Mouse (Mus musculus): ENCODE results near the gene Eya4. TPM values are rescaled to one million over a fixed set of nuclear protein-coding genes. Genes with fewer than 3 reads are reported as not detected.

The Eya4 gene
- polyA plus RNA-seq, 1 experiment from 2014 or later = 1.7 TPM

DNA sequence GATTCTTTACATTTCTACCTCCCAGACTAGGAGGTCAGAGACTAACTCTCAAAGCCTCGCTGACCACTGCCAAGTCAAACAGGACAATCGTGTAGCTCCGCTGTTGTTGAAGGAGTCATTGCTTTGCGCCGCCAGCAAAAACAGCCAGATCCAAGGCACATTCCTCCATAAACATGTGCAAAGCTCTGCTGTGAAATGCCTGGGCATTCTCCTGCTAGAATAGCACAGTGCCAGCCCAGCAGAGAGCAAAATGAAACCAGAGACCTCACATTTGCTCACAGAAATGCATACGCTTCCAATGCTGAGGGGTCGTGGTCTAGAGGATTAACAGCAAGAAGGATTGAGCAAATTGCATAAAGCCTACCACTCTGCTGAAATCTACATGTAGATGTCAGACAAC, 258.1 kb downstream of the Eya4 start:
- DNase-seq (ENCODE audit: low spot score, missing footprints) = peak; percentile 65
- no peak overlapping the region for H3K4me3 ChIP-seq (ENCODE audit: low read depth, low read length)
- no peaks in the 10 kb centered on the region for H3K9me3 ChIP-seq (ENCODE audit: control insufficient read depth, low read length)
- no peaks in the 10 kb centered on the region for H3K4me1 ChIP-seq (ENCODE audit: control insufficient read depth, insufficient read depth, low read length)
- H3K27ac ChIP-seq (ENCODE audit: low read depth, low read length) = no peak overlapping the region
- 82% methylated on average over 7 of the region's 7 CpGs for WGBS
- H3K4me2 ChIP-seq = no peak overlapping the region
- H3K36me3 ChIP-seq (ENCODE audit: control insufficient read depth, insufficient read depth, low read length) = no peaks in the 10 kb centered on the region
- no peak overlapping the region for H3K9ac ChIP-seq (ENCODE audit: low read length)
- no peak for ATAC-seq (ENCODE audit: low FRiP score)
- H3K27me3 ChIP-seq (ENCODE audit: control insufficient read depth, insufficient read depth, low read length) = no peaks in the 10 kb centered on the region

DNA sequence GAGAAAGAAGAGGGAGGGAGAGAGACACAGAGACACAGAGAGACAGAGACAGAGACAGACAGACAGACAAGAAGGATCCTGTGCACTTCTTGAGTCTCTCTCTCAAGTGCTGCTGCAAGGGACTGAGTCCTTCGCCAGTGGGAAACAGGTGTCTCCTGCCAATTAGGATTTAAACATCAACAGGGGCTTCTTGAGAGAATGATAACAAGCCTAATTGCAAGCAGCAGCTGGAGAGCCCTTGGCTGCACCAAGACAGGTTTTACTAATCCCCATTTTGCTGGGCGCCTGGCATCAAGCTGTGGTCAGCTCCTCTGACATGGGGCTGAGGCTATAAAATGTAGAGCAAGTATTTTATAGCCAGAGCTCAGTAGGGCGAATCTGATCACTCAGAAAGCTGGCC, 259.0 kb downstream of the Eya4 start:
- no peaks in the 10 kb centered on the region for H3K27me3 ChIP-seq (ENCODE audit: control insufficient read depth, insufficient read depth, low read length)
- H3K36me3 ChIP-seq (ENCODE audit: control insufficient read depth, insufficient read depth, low read length) = no peaks in the 10 kb centered on the region
- ATAC-seq (ENCODE audit: low FRiP score) = no peak
- H3K9ac ChIP-seq (ENCODE audit: low read length) = no peak overlapping the region
- no peaks in the 10 kb centered on the region for H3K9me3 ChIP-seq (ENCODE audit: control insufficient read depth, low read length)
- no peak overlapping the region for H3K4me3 ChIP-seq (ENCODE audit: low read depth, low read length)
- no peaks in the 10 kb centered on the region for H3K4me1 ChIP-seq (ENCODE audit: control insufficient read depth, insufficient read depth, low read length)
- H3K4me2 ChIP-seq = no peak overlapping the region
- WGBS = 60% methylated on average over 3 of the region's 3 CpGs
- H3K27ac ChIP-seq (ENCODE audit: low read depth, low read length) = no peak overlapping the region
- no peak for DNase-seq (ENCODE audit: low spot score, missing footprints)

DNA sequence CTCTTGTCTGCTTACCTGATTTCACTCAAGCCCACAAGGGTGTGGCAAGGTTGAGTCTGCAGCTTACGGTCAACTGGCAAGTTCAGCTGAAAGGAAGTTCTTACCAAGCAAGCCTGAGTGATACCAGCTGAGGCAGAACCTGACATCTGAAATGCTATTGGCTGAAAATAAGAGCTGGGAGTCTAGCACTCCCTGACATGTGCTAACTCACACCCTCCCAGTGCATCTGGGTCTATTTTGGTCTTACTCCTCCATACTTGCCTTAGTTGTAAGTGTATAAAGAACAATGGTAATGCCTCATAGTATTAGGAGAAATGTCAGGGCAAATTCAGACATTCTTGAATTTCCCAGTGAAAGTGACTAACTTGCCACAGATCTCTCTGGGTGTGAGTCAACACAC, 260.3 kb downstream of the Eya4 start:
- Histone ChIP-seq H3K9ac (ENCODE audit: low read length) (no peak overlapping the region), H3K9me3 (ENCODE audit: control insufficient read depth, low read length) (no peaks in the 10 kb centered on the region), H3K27ac (ENCODE audit: low read depth, low read length) (no peak overlapping the region), H3K4me2 (no peak overlapping the region), H3K27me3 (ENCODE audit: control insufficient read depth, insufficient read depth, low read length) (no peaks in the 10 kb centered on the region), H3K4me3 (ENCODE audit: low read depth, low read length) (no peak overlapping the region), H3K4me1 (ENCODE audit: control insufficient read depth, insufficient read depth, low read length) (no peaks in the 10 kb centered on the region), H3K36me3 (ENCODE audit: control insufficient read depth, insufficient read depth, low read length) (no peaks in the 10 kb centered on the region)
- DNase-seq (ENCODE audit: low spot score, missing footprints) (peak; percentile 49), ATAC-seq (ENCODE audit: low FRiP score) (no peak)
- WGBS = 90% methylated on average over 1 of the region's 1 CpGs

- H3K9ac ChIP-seq (ENCODE audit: low read length) = no peak overlapping the region
Observed at GRCm38 (mm10) chr10:23089271-23089670, 261.3 kb downstream of the Eya4 start.

GRCm38 (mm10) chr10:23088764-23089163, 261.8 kb downstream of the Eya4 start:
- no peaks in the 10 kb centered on the region for H3K27me3 ChIP-seq (ENCODE audit: control insufficient read depth, insufficient read depth, low read length)
- H3K4me3 ChIP-seq (ENCODE audit: low read depth, low read length) = no peak overlapping the region
- no peaks in the 10 kb centered on the region for H3K36me3 ChIP-seq (ENCODE audit: control insufficient read depth, insufficient read depth, low read length)
- no peak overlapping the region for H3K27ac ChIP-seq (ENCODE audit: low read depth, low read length)
- no peaks in the 10 kb centered on the region for H3K9me3 ChIP-seq (ENCODE audit: control insufficient read depth, low read length)
- no peaks in the 10 kb centered on the region for H3K4me1 ChIP-seq (ENCODE audit: control insufficient read depth, insufficient read depth, low read length)
- no peak for DNase-seq (ENCODE audit: low spot score, missing footprints)
- no peak for ATAC-seq (ENCODE audit: low FRiP score)
- 69% methylated on average over 3 of the region's 3 CpGs for WGBS
- H3K4me2 ChIP-seq = no peak overlapping the region
- no peak overlapping the region for H3K9ac ChIP-seq (ENCODE audit: low read length)

More at GRCm38 (mm10) chr10:23089271-23089670, 261.3 kb downstream of the Eya4 start:
- WGBS = 87% methylated on average over 6 of the region's 6 CpGs
- H3K4me1 ChIP-seq (ENCODE audit: control insufficient read depth, insufficient read depth, low read length) = no peaks in the 10 kb centered on the region
- no peaks in the 10 kb centered on the region for H3K27me3 ChIP-seq (ENCODE audit: control insufficient read depth, insufficient read depth, low read length)
- no peaks in the 10 kb centered on the region for H3K9me3 ChIP-seq (ENCODE audit: control insufficient read depth, low read length)
- ATAC-seq (ENCODE audit: low FRiP score) = no peak
- no peaks in the 10 kb centered on the region for H3K36me3 ChIP-seq (ENCODE audit: control insufficient read depth, insufficient read depth, low read length)
- no peak overlapping the region for H3K4me3 ChIP-seq (ENCODE audit: low read depth, low read length)
- H3K27ac ChIP-seq (ENCODE audit: low read depth, low read length) = no peak overlapping the region
- no peak overlapping the region for H3K4me2 ChIP-seq
- DNase-seq (ENCODE audit: low spot score, missing footprints) = no peak

DNA sequence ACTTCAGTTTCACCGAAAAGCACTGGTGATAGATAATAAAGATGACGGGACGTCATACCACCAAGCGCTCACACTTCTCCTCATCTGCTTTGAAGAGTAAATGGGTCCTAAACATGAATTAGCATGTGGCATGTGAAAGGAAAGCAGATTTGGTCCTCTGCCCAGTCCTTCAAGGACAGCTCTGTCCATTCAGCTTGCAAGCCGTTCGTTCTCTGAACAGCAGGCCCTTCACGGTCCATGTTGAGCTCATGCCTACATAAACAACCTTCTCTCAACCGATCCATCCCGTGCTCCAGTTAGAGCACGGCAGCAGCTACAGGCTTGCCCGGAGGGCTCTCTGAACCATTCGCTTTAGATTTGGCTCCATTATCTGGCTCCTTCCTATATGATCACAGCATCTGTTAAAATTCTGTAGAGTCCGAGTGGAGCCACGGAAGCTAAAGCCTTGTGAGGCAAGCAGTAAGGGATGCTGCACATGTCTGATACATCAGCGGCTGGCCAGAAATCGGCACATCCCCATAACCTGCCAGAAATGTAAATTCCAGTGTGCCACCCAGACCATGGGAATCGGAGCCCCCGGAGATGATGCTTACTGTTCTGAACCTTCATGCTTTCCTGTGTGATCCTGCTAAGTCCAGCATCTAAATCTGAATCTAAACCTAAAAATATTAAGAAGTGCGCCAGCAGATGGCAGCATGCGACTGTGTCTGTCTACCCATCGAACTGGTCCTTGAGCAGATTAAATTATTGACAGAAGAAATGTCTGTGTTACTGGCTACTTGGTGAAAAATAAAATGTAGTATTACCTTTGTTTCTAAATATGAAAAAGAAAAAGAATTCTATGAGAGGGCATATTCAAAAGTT, 264.0 kb downstream of the Eya4 start:
- Histone ChIP-seq H3K27ac (ENCODE audit: low read depth, low read length) (no peak overlapping the region), H3K36me3 (ENCODE audit: control insufficient read depth, insufficient read depth, low read length) (no peaks in the 10 kb centered on the region), H3K9me3 (ENCODE audit: control insufficient read depth, low read length) (no peaks in the 10 kb centered on the region), H3K27me3 (ENCODE audit: control insufficient read depth, insufficient read depth, low read length) (no peaks in the 10 kb centered on the region), H3K4me2 (no peak overlapping the region), H3K4me1 (ENCODE audit: control insufficient read depth, insufficient read depth, low read length) (no peaks in the 10 kb centered on the region), H3K9ac (ENCODE audit: low read length) (no peak overlapping the region), H3K4me3 (ENCODE audit: low read depth, low read length) (no peak overlapping the region)
- WGBS = 77% methylated on average over 21 of the region's 21 CpGs
- DNase-seq (ENCODE audit: low spot score, missing footprints) = peak; percentile 96
- ATAC-seq (ENCODE audit: low FRiP score) = peak; percentile 35; the same call in 1 of the 2 replicates

DNA sequence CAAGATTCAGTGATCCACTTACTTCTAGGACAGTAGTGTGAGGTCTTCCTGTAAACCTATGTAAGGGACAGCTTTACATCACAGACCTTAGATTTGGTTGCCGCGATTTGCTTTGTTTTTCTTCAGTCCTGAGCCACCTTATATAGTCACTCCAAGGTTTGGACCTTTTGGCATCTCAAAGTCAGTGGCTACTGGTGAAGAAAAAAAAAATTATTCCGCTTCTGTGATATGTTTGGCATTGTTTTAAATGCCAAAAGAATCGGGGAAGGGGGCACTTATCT, 269.1 kb downstream of the Eya4 start:
- no peak overlapping the region for H3K4me2 ChIP-seq
- no peaks in the 10 kb centered on the region for H3K36me3 ChIP-seq (ENCODE audit: control insufficient read depth, insufficient read depth, low read length)
- ATAC-seq (ENCODE audit: low FRiP score) (0 out of 2 replicates have a peak, but pooled peaks have one; percentile 16), DNase-seq (ENCODE audit: low spot score, missing footprints) (no peak)
- H3K27ac ChIP-seq (ENCODE audit: low read depth, low read length) = no peak overlapping the region
- 41% methylated on average over 4 of the region's 4 CpGs for WGBS
- H3K4me3 ChIP-seq (ENCODE audit: low read depth, low read length) = no peak overlapping the region
- H3K4me1 ChIP-seq (ENCODE audit: control insufficient read depth, insufficient read depth, low read length) = no peaks in the 10 kb centered on the region
- H3K9me3 ChIP-seq (ENCODE audit: control insufficient read depth, low read length) = no peaks in the 10 kb centered on the region
- H3K9ac ChIP-seq (ENCODE audit: low read length) = no peak overlapping the region
- no peaks in the 10 kb centered on the region for H3K27me3 ChIP-seq (ENCODE audit: control insufficient read depth, insufficient read depth, low read length)

DNA sequence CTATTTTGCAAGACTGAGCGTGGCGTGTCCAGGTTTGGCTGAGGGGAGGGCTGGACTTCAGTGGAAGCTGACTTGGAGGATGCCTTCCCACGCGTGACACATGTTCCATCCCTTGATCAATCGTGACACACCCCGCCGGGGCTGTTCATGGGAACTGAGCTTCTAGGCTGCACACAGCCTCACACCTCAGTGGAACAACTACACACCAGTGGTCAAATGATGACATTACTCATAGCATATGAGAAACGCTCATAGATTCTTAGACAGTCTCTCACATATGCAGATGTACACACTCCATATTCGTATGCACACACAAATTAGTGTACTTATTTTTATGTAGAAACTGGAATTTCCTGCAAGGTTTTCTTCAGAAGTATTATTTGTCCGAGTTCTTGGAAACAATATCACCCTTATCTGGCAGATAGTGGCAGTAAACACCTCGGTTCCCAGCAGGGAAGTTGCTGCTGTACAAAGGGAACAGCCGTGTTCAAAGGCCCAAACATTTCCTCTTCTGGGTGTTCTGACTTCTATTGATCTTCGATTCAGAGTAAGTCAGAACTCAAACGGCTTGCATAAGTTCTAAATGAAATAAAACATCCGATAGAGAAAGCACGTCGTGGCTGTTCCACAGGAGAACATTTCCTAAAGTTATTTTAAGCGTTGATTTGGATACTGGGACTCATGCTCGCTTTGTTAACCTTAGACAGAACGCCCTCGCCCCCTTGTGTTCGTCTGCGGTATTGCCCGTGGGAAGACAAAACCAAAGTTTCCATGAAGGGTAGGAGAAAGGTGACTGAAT, 269.6 kb downstream of the Eya4 start:
- WGBS = 39% methylated on average over 24 of the region's 24 CpGs
- peak overlapping the region; percentile 27; the same call in 1 of the 2 replicates for H3K9ac ChIP-seq (ENCODE audit: low read length)
- H3K4me3 ChIP-seq (ENCODE audit: low read depth, low read length) = no peak overlapping the region
- no peak overlapping the region for H3K27ac ChIP-seq (ENCODE audit: low read depth, low read length)
- ATAC-seq (ENCODE audit: low FRiP score) (peak; percentile 73; the same call in 1 of the 2 replicates), DNase-seq (ENCODE audit: low spot score, missing footprints) (peak; percentile 99)
- no peaks in the 10 kb centered on the region for H3K4me1 ChIP-seq (ENCODE audit: control insufficient read depth, insufficient read depth, low read length)
- H3K36me3 ChIP-seq (ENCODE audit: control insufficient read depth, insufficient read depth, low read length) = no peaks in the 10 kb centered on the region
- no peak overlapping the region for H3K4me2 ChIP-seq
- no peaks in the 10 kb centered on the region for H3K27me3 ChIP-seq (ENCODE audit: control insufficient read depth, insufficient read depth, low read length)
- no peaks in the 10 kb centered on the region for H3K9me3 ChIP-seq (ENCODE audit: control insufficient read depth, low read length)

DNA sequence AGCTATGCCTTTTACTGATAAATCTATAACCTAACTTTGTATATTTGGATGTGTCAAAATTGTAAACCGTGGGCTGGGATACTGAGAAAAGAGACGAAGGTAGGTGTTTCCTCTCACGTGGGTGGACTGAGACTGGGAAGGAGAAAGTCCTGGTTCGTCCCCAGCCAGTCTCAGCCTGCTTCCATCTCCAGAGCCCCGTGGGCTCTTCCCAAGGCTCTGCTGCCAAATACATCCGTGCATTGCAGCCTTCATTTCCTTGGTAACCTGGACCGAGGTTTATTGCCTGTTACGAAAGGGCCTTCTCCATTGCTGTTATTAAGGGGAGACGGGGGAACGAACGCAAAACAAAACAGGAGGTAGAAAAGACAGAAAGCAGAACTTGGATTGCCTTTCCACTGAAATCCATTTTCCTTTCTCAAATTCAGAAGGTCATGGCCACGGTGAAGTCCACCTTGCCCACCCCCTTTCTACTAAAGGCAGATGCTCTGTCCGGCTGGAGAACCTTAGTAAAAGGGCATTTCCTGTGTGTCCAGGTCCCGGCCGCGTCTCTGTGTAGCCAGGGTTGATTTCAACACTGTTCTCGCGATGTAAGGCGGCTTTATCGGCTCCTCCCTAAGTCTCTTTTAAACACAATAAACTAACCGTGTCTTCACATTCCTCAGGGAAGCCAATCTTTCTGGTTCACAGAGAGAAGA, 273.7 kb downstream of the Eya4 start:
- WGBS = 65% methylated on average over 21 of the region's 21 CpGs
- DNase-seq (ENCODE audit: low spot score, missing footprints) (no peak), ATAC-seq (ENCODE audit: low FRiP score) (no peak)
- Histone ChIP-seq H3K4me1 (ENCODE audit: control insufficient read depth, insufficient read depth, low read length) (no peaks in the 10 kb centered on the region), H3K27me3 (ENCODE audit: control insufficient read depth, insufficient read depth, low read length) (no peaks in the 10 kb centered on the region), H3K36me3 (ENCODE audit: control insufficient read depth, insufficient read depth, low read length) (no peaks in the 10 kb centered on the region), H3K4me2 (no peak overlapping the region), H3K27ac (ENCODE audit: low read depth, low read length) (no peak overlapping the region), H3K9me3 (ENCODE audit: control insufficient read depth, low read length) (no peaks in the 10 kb centered on the region), H3K9ac (ENCODE audit: low read length) (no peak overlapping the region), H3K4me3 (ENCODE audit: low read depth, low read length) (no peak overlapping the region)
